Mouse (Mus musculus) intestine, embryonic 14.5 days (tissue): Measurements from ENCODE around the gene Hist2h2bb. TPM values are rescaled to one million over a fixed set of nuclear protein-coding genes. Genes with fewer than 3 reads are reported as not detected.
"Not testable (repeated sequence)": the region's sequence is repeated elsewhere in the genome, so short reads cannot be mapped to it uniquely, and the experiment has no call there.

Experiments used
- ATAC-seq: fragments of 200-750 bp; cut with Nextera tagmentation; replicated peaks from 2 replicates; pipeline ENCODE4 v1.8.0; 2017; ENCODE audit warnings: low read depth, moderate number of reproducible peaks, moderate TSS enrichment, moderate library complexity; ENCODE audit not compliant: low FRiP score, low TSS enrichment
- DNase-seq: peaks from one replicate; pipeline ENCODE4 v3.0.0-alpha.2; 2018; ENCODE audit warnings: low spot score
- H3K27ac ChIP-seq: fragments of 300-500 bp; sonication (generic); 2 replicates; pipeline ENCODE4 v1.5.1; 2014; ENCODE audit warnings: low read depth, mild to moderate bottlenecking, control low read depth
- H3K27me3 ChIP-seq: fragments of 300-500 bp; sonication (generic); replicated peaks from 2 replicates; pipeline ENCODE4 v1.6.1; 2014; ENCODE audit warnings: low read length, control low read depth; ENCODE audit not compliant: control insufficient read depth, insufficient read depth
- H3K36me3 ChIP-seq: fragments of 300-500 bp; sonication (generic); 2 replicates; pipeline ENCODE4 v1.6.1; 2014; ENCODE audit warnings: low read length, control low read depth; ENCODE audit not compliant: control insufficient read depth, insufficient read depth
- H3K4me1 ChIP-seq: fragments of 300-500 bp; sonication (generic); replicated peaks from 2 replicates; pipeline ENCODE4 v1.6.1; 2014; ENCODE audit warnings: low read length, control low read depth, mixed read lengths; ENCODE audit not compliant: control insufficient read depth, insufficient read depth
- H3K4me2 ChIP-seq: fragments of 300-500 bp; sonication (generic); 2 replicates; pipeline ENCODE4 v1.6.1; 2014; ENCODE audit warnings: low read length
- H3K4me3 ChIP-seq: fragments of 300-500 bp; sonication (generic); 2 replicates; pipeline ENCODE4 v1.5.1; 2014; ENCODE audit warnings: low read depth, low read length, control low read depth, mixed read lengths
- H3K9ac ChIP-seq: fragments of 300-500 bp; sonication (generic); 2 replicates; pipeline ENCODE4 v1.6.1; 2014; ENCODE audit warnings: mild to moderate bottlenecking, low read length
- H3K9me3 ChIP-seq: fragments of 300-500 bp; sonication (generic); 2 replicates; pipeline ENCODE4 v1.6.1; 2016; ENCODE audit warnings: low read length, control low read depth; ENCODE audit not compliant: control insufficient read depth
- WGBS: fragments of 180-500 bp; shearing (Covaris S2); extraction: QIAGEN DNeasy Blood & Tissue Kit; methylation state at CpG from one replicate; pipeline ENCODE4 v1.1.7; 2014; 5-methylcytosine and 5-hydroxymethylcytosine counted together
- polyA plus RNA-seq: library from polyadenylated mRNA; unstranded; fragments of >200 nt; fragmentation: Nextera tagmentation; extraction: Ambion mirVana; gene quantifications from 2 replicates; pipeline ENCODE4 v1.2.1, GENCODE M21; 2014

Gene Hist2h2bb
- polyA plus RNA-seq, 1 experiment from 2014 or later, result 20.1 TPM

GRCm38 (mm10) chr3:96266132-96266710, 3.3 kb upstream of the Hist2h2bb start:
- 90% methylated on average over 8 of the region's 8 CpGs for WGBS
- ATAC-seq, result no peak
- H3K4me3 ChIP-seq, result no peak overlapping the region
- no peaks in the 10 kb centered on the region for H3K27me3 ChIP-seq
- H3K27ac ChIP-seq, result no peak overlapping the region
- H3K9ac ChIP-seq, result no peak overlapping the region
- H3K4me2 ChIP-seq, result no peak overlapping the region
- H3K9me3 ChIP-seq, result no peaks in the 10 kb centered on the region
- peaks cover 31% of the 10 kb centered on the region for H3K4me1 ChIP-seq
- no peaks in the 10 kb centered on the region for H3K36me3 ChIP-seq
- no peak for DNase-seq

DNA sequence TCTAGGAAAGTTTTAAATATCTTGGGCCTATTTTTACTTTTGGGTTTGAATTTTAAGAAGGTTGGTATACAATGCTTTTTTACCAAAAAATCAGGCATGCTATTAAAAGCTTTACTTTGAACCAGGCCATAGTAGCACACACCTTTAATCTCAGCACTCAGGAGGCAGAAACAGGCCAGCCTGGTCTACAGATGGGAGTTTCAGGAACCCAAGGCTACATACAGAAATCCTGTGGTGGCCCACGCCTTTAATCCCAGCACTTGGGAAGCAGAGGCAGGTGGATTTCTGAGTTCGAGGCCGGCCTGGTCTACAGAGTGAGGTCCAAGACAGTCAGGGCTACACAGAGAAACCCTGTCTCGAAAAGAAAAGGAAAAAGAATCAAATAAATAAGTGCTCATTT, 2.0 kb upstream of the Hist2h2bb start:
- Histone ChIP-seq H3K4me3 (0 out of 2 replicates have a peak overlapping the region, but pooled peaks have one; percentile 38), H3K4me2 (peak overlapping the region; percentile 53), H3K9me3 (no peaks in the 10 kb centered on the region), H3K4me1 (peaks cover 21% of the 10 kb centered on the region), H3K27ac (peak overlapping the region; percentile 93), H3K27me3 (no peaks in the 10 kb centered on the region), H3K9ac (peak overlapping the region; percentile 48; the same call in 1 of the 2 replicates), H3K36me3 (no peaks in the 10 kb centered on the region)
- no peak for ATAC-seq
- WGBS, result 78% methylated on average over 4 of the region's 4 CpGs
- DNase-seq, result no peak

GRCm38 (mm10) chr3:96268051-96268775, 1.3 kb upstream of the Hist2h2bb start, which contains the start of gene Hist2h3b:
Gene Hist2h3b (plus strand): TSS chr3:96268654.
- 20% methylated on average over 27 of the region's 30 CpGs for WGBS
- peak; percentile 56; the same call in 1 of the 2 replicates for ATAC-seq
- no peaks in the 10 kb centered on the region for H3K36me3 ChIP-seq
- peak within 1 kb of the TSS; percentile 90 for H3K4me2 ChIP-seq
- peak within 1 kb of the TSS; percentile 58 for H3K4me3 ChIP-seq
- peak within 1 kb of the TSS; percentile 82 for H3K9ac ChIP-seq
- H3K27ac ChIP-seq, result peak within 1 kb of the TSS; percentile 98
- H3K9me3 ChIP-seq, result no peaks in the 10 kb centered on the region
- no peaks in the 10 kb centered on the region for H3K27me3 ChIP-seq
- DNase-seq, result peak; percentile 89
- peaks cover 21% of the 10 kb centered on the region for H3K4me1 ChIP-seq

DNA sequence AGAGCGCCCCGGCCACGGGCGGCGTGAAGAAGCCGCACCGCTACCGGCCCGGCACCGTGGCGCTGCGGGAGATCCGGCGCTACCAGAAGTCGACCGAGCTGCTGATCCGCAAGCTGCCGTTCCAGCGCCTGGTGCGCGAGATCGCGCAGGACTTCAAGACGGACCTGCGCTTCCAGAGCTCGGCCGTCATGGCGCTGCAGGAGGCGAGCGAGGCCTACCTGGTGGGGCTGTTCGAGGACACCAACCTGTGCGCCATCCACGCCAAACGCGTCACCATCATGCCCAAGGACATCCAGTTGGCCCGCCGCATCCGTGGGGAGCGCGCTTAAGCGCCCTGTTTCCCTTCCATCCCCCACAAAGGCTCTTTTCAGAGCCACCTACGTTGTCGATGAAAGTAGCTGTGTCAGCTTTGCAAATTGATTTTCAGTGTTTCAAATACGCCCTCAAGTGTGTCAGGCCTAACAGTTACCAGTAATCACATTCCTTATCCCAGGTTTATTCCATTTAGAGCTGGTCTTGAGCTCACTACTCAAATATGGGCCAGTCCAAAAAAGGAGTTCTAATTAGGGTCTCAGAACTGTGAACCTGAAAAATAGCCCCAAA, 675 bp upstream of the Hist2h2bb start:
- Histone ChIP-seq H3K4me3 (peak overlapping the region; percentile 58), H3K4me2 (peak overlapping the region; percentile 90), H3K9ac (peak overlapping the region; percentile 82), H3K27ac (peak overlapping the region; percentile 98), H3K4me1 (peaks cover 19% of the 10 kb centered on the region)
- DNase-seq (peak; percentile 72), ATAC-seq (peak; percentile 46; the same call in 1 of the 2 replicates)
- 0% methylated on average over 9 of the region's 44 CpGs for WGBS
- not testable (repeated sequence) for H3K9me3 ChIP-seq, H3K27me3 ChIP-seq, H3K36me3 ChIP-seq

GRCm38 (mm10) chr3:96273591-96274465, 4.3 kb downstream of the Hist2h2bb start:
- H3K4me1 ChIP-seq, result peaks cover 3% of the 10 kb centered on the region; the same call in 1 of the 2 replicates
- H3K27ac ChIP-seq, result no peak overlapping the region
- no peaks in the 10 kb centered on the region for H3K9me3 ChIP-seq
- DNase-seq (no peak), ATAC-seq (no peak)
- no peak overlapping the region for H3K9ac ChIP-seq
- 87% methylated on average over 17 of the region's 17 CpGs for WGBS
- H3K36me3 ChIP-seq, result no peaks in the 10 kb centered on the region
- no peaks in the 10 kb centered on the region for H3K27me3 ChIP-seq
- no peak overlapping the region for H3K4me2 ChIP-seq
- no peak overlapping the region for H3K4me3 ChIP-seq

DNA sequence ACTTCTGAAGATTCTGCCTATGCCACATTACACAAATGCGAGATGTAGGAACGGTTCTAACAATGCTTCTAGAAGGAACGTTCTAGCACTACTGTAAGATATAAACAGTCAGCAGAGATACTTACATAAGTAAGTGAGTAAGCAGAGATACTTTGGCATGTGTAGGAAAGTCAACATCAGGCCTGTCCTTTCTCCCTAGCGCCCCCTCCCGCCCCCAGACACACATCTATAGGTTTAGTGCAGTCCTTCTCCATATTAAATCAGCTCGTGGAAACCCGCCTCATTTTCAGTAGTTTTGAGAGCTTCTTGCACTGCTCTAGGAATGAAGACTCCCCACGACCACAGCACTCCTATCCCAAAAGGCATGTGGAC, 7.9 kb downstream of the Hist2h2bb start:
- DNase-seq (no peak), ATAC-seq (peak; percentile 10)
- Histone ChIP-seq H3K27ac (peak overlapping the region; percentile 76; the same call in 1 of the 2 replicates), H3K9me3 (no peaks in the 10 kb centered on the region), H3K36me3 (no peaks in the 10 kb centered on the region), H3K4me1 (no peaks in the 10 kb centered on the region; the same call in 1 of the 2 replicates), H3K4me2 (peak overlapping the region; percentile 81), H3K27me3 (no peaks in the 10 kb centered on the region), H3K4me3 (peak overlapping the region; percentile 45), H3K9ac (peak overlapping the region; percentile 63)
- 13% methylated on average over 8 of the region's 8 CpGs for WGBS

DNA sequence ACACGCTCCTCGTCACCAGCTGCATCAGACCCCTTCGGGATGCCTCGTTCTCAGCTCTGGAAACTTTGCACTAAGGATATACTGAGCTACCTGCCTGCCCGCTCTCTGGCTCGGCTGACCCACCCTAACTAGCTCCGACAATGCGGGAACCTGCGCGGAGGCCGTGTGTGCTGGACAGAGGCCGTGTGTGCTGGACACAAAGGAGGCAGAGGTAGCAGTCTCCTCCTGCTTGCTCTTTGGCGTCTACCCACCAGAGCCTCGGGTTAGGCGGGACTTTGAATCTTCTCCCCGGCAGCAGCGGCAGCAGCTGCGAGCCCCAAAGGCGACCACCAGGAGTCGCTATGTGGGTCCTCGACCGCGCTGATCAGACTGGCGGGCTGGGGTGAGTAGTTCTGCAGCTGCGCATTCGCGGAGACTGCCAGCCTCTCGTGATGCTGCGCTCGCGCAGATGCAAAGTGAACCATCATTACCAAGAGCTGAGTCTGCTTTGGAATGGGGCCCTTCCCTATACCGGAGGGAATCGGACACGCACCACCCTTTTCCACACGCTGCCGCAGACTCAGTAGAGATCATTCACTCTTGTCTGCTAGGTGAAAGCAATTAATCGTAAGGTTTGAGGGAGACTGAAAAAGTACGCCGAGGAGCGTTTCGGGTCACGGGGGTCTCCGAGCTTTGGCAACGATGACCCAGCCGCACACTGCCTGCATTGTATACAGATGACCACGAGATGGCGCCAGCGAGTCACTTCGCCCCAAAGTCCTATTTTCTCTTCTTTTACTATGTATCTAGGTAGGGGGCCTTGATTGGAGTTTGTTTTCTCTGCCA, 8.5 kb downstream of the Hist2h2bb start:
- no peaks in the 10 kb centered on the region for H3K36me3 ChIP-seq
- no peaks in the 10 kb centered on the region; the same call in 1 of the 2 replicates for H3K4me1 ChIP-seq
- H3K27ac ChIP-seq, result peak overlapping the region; percentile 76
- WGBS, result under 1% methylated on average over 49 of the region's 49 CpGs
- ATAC-seq (peak; percentile 94), DNase-seq (peak; percentile 98)
- H3K4me3 ChIP-seq, result peak overlapping the region; percentile 45
- H3K9me3 ChIP-seq, result no peaks in the 10 kb centered on the region
- peak overlapping the region; percentile 81 for H3K4me2 ChIP-seq
- peaks cover under 1% of the 10 kb centered on the region; the same call in 1 of the 2 replicates for H3K27me3 ChIP-seq
- peak overlapping the region; percentile 63 for H3K9ac ChIP-seq
